Mouse (Mus musculus) heart, adult 2 months (tissue): ENCODE data around the gene Edem3.

Experiments
- CTCF ChIP-seq: fragments of 200-600 bp; IDR thresholded peaks from 2 replicates; pipeline ENCODE4 v1.8.1; 2022; ENCODE audit warnings: antibody characterized with exemption, mild to moderate bottlenecking, moderate library complexity
- EP300 ChIP-seq: fragments of 200-500 bp; IDR thresholded peaks from 2 replicates; pipeline ENCODE4 v1.6.1; 2011; ENCODE audit warnings: low read depth, low read length, control low read depth; ENCODE audit not compliant: insufficient read depth
- POLR2A ChIP-seq: fragments of 200-500 bp; IDR thresholded peaks from 2 replicates; pipeline ENCODE4 v1.6.1; 2011; ENCODE audit warnings: mild to moderate bottlenecking, low read depth, low read length, control low read depth; ENCODE audit not compliant: insufficient read depth

DNA sequence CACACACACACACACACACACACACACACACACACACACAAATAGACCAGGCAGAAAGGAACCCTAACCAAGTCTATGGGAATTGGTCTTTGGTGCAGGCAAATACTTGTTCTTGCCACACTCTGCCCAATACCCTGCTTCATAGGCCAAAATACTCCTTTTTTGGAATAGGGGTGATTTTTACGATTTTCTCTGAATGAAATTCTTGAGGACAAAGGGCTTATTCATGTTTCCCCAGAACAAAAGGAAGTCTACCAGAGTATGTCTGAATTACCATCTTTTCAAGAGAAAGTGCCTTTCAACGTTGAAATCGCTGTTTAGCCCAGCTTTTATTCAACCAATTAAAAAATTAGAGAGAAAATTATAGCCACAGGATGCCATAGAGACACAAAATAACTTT is 96.8 kb downstream of the Edem3 start:
- TF ChIP-seq CTCF (no peak), EP300 (no peak), POLR2A (no peak)
